8 mouse cellular contexts compared by ENCODE assay signal in the genomic region with DNA sequence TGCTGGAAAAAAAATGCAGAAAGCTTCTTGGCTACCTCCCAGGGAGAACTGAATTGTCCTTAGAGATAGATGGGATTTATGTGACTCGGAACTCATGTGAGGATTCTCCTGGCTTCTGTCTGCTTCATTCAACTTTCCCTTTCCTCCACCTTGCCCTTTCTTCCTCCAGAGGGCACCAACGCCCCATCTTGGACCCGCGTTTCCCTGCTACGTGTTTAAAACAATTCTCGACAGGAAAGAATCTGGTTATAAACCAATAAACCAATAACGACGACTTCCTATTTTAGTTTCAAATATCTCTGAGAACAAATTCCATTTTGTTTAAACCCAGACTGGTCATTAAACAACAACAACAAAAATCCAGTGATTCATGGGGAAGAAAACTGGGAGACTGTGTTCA.
DNase-seq lines count a peak whose midpoint lies in the region; ATAC-seq lines count a peak whose summit lies in the region.

No protein-coding gene starts in this region.

- H3K27ac ChIP-seq in hindbrain, embryonic 10.5 days: no peak overlapping the region
- H3K27ac ChIP-seq in hindbrain, embryonic 13.5 days: no peak overlapping the region
- H3K27ac ChIP-seq in midbrain, embryonic 16.5 days (ENCODE audit: low read length): no peak overlapping the region

- H3K36me3 ChIP-seq in hindbrain, embryonic 10.5 days: no peaks in the 10 kb centered on the region
- no peaks in the 10 kb centered on the region for H3K36me3 ChIP-seq in hindbrain, embryonic 13.5 days
- H3K36me3 ChIP-seq in midbrain, embryonic 16.5 days (ENCODE audit: control insufficient read depth, insufficient read depth, low read length): no peaks in the 10 kb centered on the region

- no peak overlapping the region for H3K9ac ChIP-seq in hindbrain, embryonic 13.5 days
- peak overlapping the region; percentile 14; the same call in 1 of the 2 replicates for H3K9ac ChIP-seq in midbrain, embryonic 16.5 days (ENCODE audit: low read depth, low read length)

- no peaks in the 10 kb centered on the region for H3K4me1 ChIP-seq in hindbrain, embryonic 10.5 days (replicated peaks)
- H3K4me1 ChIP-seq in hindbrain, embryonic 13.5 days (replicated peaks): no peaks in the 10 kb centered on the region
- H3K4me1 ChIP-seq in midbrain, embryonic 16.5 days (ENCODE audit: control insufficient read depth, insufficient read depth, low read length): no peaks in the 10 kb centered on the region

- H3K4me3 ChIP-seq in hindbrain, embryonic 10.5 days: no peak overlapping the region
- no peak overlapping the region for H3K4me3 ChIP-seq in hindbrain, embryonic 13.5 days
- H3K4me3 ChIP-seq in midbrain, embryonic 16.5 days (ENCODE audit: low read depth, low read length): 0 out of 2 replicates have a peak overlapping the region, but pooled peaks have one; percentile 2

- no peaks in the 10 kb centered on the region for H3K9me3 ChIP-seq in hindbrain, embryonic 10.5 days
- H3K9me3 ChIP-seq in hindbrain, embryonic 13.5 days: no peaks in the 10 kb centered on the region
- H3K9me3 ChIP-seq in midbrain, embryonic 16.5 days (replicated peaks; ENCODE audit: control insufficient read depth, low read length, poor library complexity, severe bottlenecking): no peaks in the 10 kb centered on the region

- DNase-seq in hindbrain, embryonic 10.5 days (ENCODE audit: low spot score): peak; percentile 65
- peak; percentile 38 to 40 for DNase-seq in cerebellum, postnatal 36 days
- DNase-seq in gastrocnemius, postnatal 10 days: peak; percentile 60
- peak; percentile 52 for DNase-seq in kidney, adult 18-20 months
- DNase-seq in left cerebral cortex, postnatal 36 days (ENCODE audit: low spot score in 2 of 2): peak; percentile 35 to 41
- peak; percentile 23 for DNase-seq in telencephalon, adult 2 months (ENCODE audit: low read depth, low spot score)

- WGBS in hindbrain, embryonic 10.5 days: 12% methylated on average over 8 of the region's 8 CpGs
- 7% methylated on average over 8 of the region's 8 CpGs for WGBS in hindbrain, embryonic 13.5 days
- 4% methylated on average over 8 of the region's 8 CpGs for WGBS in midbrain, embryonic 16.5 days

- no peak for ATAC-seq in hindbrain, embryonic 13.5 days (ENCODE audit: low FRiP score)
- no peak; the same call in 1 of the 2 replicates for ATAC-seq in midbrain, embryonic 16.5 days

- intact Hi-C loops in left cerebral cortex, postnatal 36 days (cut with DNase I): loop anchor here (5.0 kb wide), 2 partner anchors 127 to 717 kb away; no protein-coding TSS in a partner anchor

- H3K4me2 ChIP-seq in hindbrain, embryonic 13.5 days: no peak overlapping the region; the same call in 1 of the 2 replicates
- peak overlapping the region; percentile 25; the same call in 1 of the 2 replicates for H3K4me2 ChIP-seq in midbrain, embryonic 16.5 days (ENCODE audit: low read length)

- H3K27me3 ChIP-seq in hindbrain, embryonic 10.5 days (ENCODE audit: insufficient read depth, poor library complexity, severe bottlenecking): no peaks in the 10 kb centered on the region
- no peaks in the 10 kb centered on the region for H3K27me3 ChIP-seq in hindbrain, embryonic 13.5 days
- no peaks in the 10 kb centered on the region for H3K27me3 ChIP-seq in midbrain, embryonic 16.5 days (ENCODE audit: control insufficient read depth, insufficient read depth, low read depth, low read length)
